Mouse (Mus musculus): ENCODE measurements around the gene E130311K13Rik. TPM values are rescaled to one million over a fixed set of nuclear protein-coding genes. Genes with fewer than 3 reads are reported as not detected.

The E130311K13Rik gene
- polyA plus RNA-seq, 1 experiment, result not detected

DNA sequence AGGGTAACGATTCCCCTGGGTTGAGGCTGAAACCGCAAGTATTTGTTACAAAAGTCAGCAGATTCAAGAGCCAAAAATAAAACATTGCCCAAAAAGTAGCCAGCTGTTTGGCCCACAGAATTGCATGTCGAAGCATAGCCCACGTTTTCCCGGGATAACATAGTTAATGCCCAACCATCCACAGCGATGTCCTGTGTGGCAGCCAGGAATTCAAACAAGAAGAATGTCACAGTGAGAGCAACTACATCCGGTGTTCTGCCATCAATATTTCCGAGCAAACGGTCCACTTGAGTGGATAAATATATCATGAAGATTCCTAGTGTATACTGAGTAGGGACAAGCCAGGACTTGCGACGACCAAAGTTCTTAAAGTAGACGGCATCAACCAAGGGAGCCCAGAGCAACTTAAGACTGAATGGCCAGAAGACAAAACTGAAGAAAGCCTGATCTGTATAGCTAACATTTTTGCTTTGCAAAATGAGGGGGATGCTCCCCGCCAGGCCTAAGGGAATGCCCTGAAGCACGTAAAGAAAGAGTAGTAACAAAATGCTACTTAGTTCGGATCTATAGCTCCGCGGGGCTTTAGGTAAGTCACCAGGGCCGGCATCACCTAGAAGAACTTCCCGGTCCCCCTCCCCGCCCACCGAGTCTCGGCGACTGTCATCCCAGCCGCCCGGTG lies 34.3 kb upstream of the E130311K13Rik start:
- H3K27ac ChIP-seq (ENCODE audit: control insufficient read depth, insufficient read depth, low read depth, low read length, poor library complexity), result peak overlapping the region; percentile 80
- peak overlapping the region; percentile 94 for H3K4me3 ChIP-seq (replicated peaks; ENCODE audit: control insufficient read depth, low read depth, low read length)
- 2% methylated on average over 25 of the region's 25 CpGs for WGBS
- no peaks in the 10 kb centered on the region; the same call in 1 of the 2 replicates for H3K4me1 ChIP-seq (ENCODE audit: control insufficient read depth, insufficient read depth, low read length)
- TF ChIP-seq POLR2A (IDR thresholded peaks at IDR 0.05; ENCODE audit: borderline replicate concordance, control insufficient read depth, low read depth, low read length) (no peak), CTCF (IDR thresholded peaks at IDR 0.05; ENCODE audit: control insufficient read depth, insufficient read depth, low read length) (no peak)

- no peak for TF ChIP-seq POLR2A (IDR thresholded peaks at IDR 0.05; ENCODE audit: borderline replicate concordance, control insufficient read depth, low read depth, low read length)
- TF ChIP-seq CTCF (IDR thresholded peaks at IDR 0.05; ENCODE audit: control insufficient read depth, insufficient read depth, low read length), result no peak
- Histone ChIP-seq H3K27ac (ENCODE audit: control insufficient read depth, insufficient read depth, low read depth, low read length, poor library complexity) (no peak overlapping the region), H3K4me3 (replicated peaks; ENCODE audit: control insufficient read depth, low read depth, low read length) (no peak overlapping the region), H3K4me1 (ENCODE audit: control insufficient read depth, insufficient read depth, low read length) (no peaks in the 10 kb centered on the region)
- 71% methylated on average over 3 of the region's 3 CpGs for WGBS
These were observed 20.6 kb upstream of the E130311K13Rik start for GRCm38 (mm10) chr3:63949837-63950236.

DNA sequence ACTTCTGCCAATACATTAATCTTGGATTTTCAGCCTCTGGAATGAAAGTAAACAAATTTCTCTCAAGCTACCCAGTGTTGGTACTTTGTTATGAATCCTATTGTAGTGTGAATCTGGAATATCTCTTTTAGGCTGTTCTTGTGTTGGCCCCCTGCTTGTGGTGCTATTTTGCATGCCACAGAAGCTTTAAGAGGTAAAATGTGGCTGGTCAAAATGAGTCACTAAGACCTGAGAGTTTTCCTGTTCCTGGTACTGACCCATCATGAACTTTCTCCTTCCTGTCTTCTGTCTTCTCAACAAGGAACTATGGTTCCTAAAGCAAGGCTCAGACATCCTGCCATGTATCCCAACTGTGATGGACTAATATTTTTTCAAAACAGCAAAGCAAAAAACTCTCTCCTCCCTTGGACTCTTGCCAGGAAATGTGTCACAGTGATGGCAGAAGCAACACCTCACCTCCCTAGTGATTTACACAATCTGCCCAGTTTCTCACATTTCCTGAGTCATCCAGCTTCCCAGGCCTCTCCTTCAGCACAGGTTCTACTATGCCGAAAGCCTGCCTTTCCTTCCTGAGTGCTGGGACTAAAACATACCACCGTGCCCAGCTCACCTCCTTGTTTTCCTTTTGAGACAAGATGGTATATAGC lies 12.1 kb upstream of the E130311K13Rik start:
- Histone ChIP-seq H3K4me1 (ENCODE audit: control insufficient read depth, insufficient read depth, low read length) (no peaks in the 10 kb centered on the region), H3K27ac (ENCODE audit: control insufficient read depth, insufficient read depth, low read depth, low read length, poor library complexity) (no peak overlapping the region), H3K4me3 (replicated peaks; ENCODE audit: control insufficient read depth, low read depth, low read length) (no peak overlapping the region)
- WGBS, result 64% methylated on average over 2 of the region's 2 CpGs
- TF ChIP-seq CTCF (IDR thresholded peaks at IDR 0.05; ENCODE audit: control insufficient read depth, insufficient read depth, low read length) (no peak), POLR2A (IDR thresholded peaks at IDR 0.05; ENCODE audit: borderline replicate concordance, control insufficient read depth, low read depth, low read length) (no peak)

- Histone ChIP-seq H3K4me3 (replicated peaks; ENCODE audit: control insufficient read depth, low read depth, low read length) (no peak overlapping the region), H3K4me1 (ENCODE audit: control insufficient read depth, insufficient read depth, low read length) (no peaks in the 10 kb centered on the region), H3K27ac (ENCODE audit: control insufficient read depth, insufficient read depth, low read depth, low read length, poor library complexity) (no peak overlapping the region)
- TF ChIP-seq CTCF (IDR thresholded peaks at IDR 0.05; ENCODE audit: control insufficient read depth, insufficient read depth, low read length), result no peak
- no peak for TF ChIP-seq POLR2A (IDR thresholded peaks at IDR 0.05; ENCODE audit: borderline replicate concordance, control insufficient read depth, low read depth, low read length)
- 90% methylated on average over 2 of the region's 2 CpGs for WGBS
These were observed 9.7 kb upstream of the E130311K13Rik start for GRCm38 (mm10) chr3:63938928-63939327.

- Histone ChIP-seq H3K4me1 (ENCODE audit: control insufficient read depth, insufficient read depth, low read length) (no peaks in the 10 kb centered on the region), H3K4me3 (replicated peaks; ENCODE audit: control insufficient read depth, low read depth, low read length) (no peak overlapping the region), H3K27ac (ENCODE audit: control insufficient read depth, insufficient read depth, low read depth, low read length, poor library complexity) (no peak overlapping the region)
- TF ChIP-seq CTCF (IDR thresholded peaks at IDR 0.05; ENCODE audit: control insufficient read depth, insufficient read depth, low read length) (peak; percentile 50), POLR2A (IDR thresholded peaks at IDR 0.05; ENCODE audit: borderline replicate concordance, control insufficient read depth, low read depth, low read length) (no peak)
- WGBS, result 61% methylated on average over 3 of the region's 3 CpGs
These were observed 9.6 kb downstream of the E130311K13Rik start for GRCm38 (mm10) chr3:63919634-63920033.

GRCm38 (mm10) chr3:63910301-63910700 lies 19.0 kb downstream of the E130311K13Rik start:
- H3K4me3 ChIP-seq (replicated peaks; ENCODE audit: control insufficient read depth, low read depth, low read length), result no peak overlapping the region
- 89% methylated on average over 4 of the region's 4 CpGs for WGBS
- no peak overlapping the region for H3K27ac ChIP-seq (ENCODE audit: control insufficient read depth, insufficient read depth, low read depth, low read length, poor library complexity)
- no peaks in the 10 kb centered on the region for H3K4me1 ChIP-seq (ENCODE audit: control insufficient read depth, insufficient read depth, low read length)
- TF ChIP-seq CTCF (IDR thresholded peaks at IDR 0.05; ENCODE audit: control insufficient read depth, insufficient read depth, low read length) (no peak), POLR2A (IDR thresholded peaks at IDR 0.05; ENCODE audit: borderline replicate concordance, control insufficient read depth, low read depth, low read length) (no peak)

DNA sequence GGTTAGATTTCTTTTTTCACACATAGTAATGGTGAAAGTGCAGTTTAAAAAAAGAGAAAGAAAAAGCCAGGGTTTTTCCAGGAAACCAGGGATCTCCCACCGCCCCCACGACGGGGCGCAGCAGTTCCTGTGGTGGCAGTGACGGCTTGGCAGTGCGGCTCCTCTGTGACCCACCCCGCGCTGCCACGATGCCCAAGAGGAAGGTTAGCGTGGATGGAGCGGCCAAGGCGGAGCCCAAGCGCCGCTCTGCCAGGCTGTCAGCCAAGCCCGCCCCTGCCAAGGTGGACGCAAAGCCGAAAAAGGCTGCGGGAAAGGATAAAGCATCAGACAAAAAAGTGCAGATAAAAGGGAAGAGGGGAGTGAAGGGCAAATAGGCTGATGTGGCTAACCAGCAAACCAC lies 24.0 kb downstream of the E130311K13Rik start:
- Histone ChIP-seq H3K4me3 (replicated peaks; ENCODE audit: control insufficient read depth, low read depth, low read length) (no peak overlapping the region), H3K27ac (ENCODE audit: control insufficient read depth, insufficient read depth, low read depth, low read length, poor library complexity) (no peak overlapping the region), H3K4me1 (ENCODE audit: control insufficient read depth, insufficient read depth, low read length) (no peaks in the 10 kb centered on the region)
- WGBS, result 1% methylated on average over 18 of the region's 18 CpGs
- TF ChIP-seq CTCF (IDR thresholded peaks at IDR 0.05; ENCODE audit: control insufficient read depth, insufficient read depth, low read length), result no peak
- no peak for TF ChIP-seq POLR2A (IDR thresholded peaks at IDR 0.05; ENCODE audit: borderline replicate concordance, control insufficient read depth, low read depth, low read length)

GRCm38 (mm10) chr3:63904157-63904556 lies 25.1 kb downstream of the E130311K13Rik start:
- 83% methylated on average over 2 of the region's 2 CpGs for WGBS
- Histone ChIP-seq H3K4me3 (replicated peaks; ENCODE audit: control insufficient read depth, low read depth, low read length) (no peak overlapping the region), H3K27ac (ENCODE audit: control insufficient read depth, insufficient read depth, low read depth, low read length, poor library complexity) (no peak overlapping the region), H3K4me1 (ENCODE audit: control insufficient read depth, insufficient read depth, low read length) (no peaks in the 10 kb centered on the region)
- TF ChIP-seq CTCF (IDR thresholded peaks at IDR 0.05; ENCODE audit: control insufficient read depth, insufficient read depth, low read length), result no peak
- no peak for TF ChIP-seq POLR2A (IDR thresholded peaks at IDR 0.05; ENCODE audit: borderline replicate concordance, control insufficient read depth, low read depth, low read length)

All from bone marrow, adult 2 months (tissue).